Mouse (Mus musculus) cortical plate, adult 2 months (tissue): ENCODE measurements around the gene Anxa3.

ENCODE experiments used
- CTCF ChIP-seq: fragments of 200-500 bp; IDR thresholded peaks from 2 replicates; pipeline ENCODE4 v1.5.1; 2011; ENCODE audit warnings: mild to moderate bottlenecking, control low read depth, low read length; ENCODE audit not compliant: insufficient read depth; ENCODE audit errors: extremely low read depth
- POLR2A ChIP-seq: fragments of 200-500 bp; IDR thresholded peaks from 2 replicates; pipeline ENCODE4 v1.6.1; 2011; ENCODE audit warnings: mild to moderate bottlenecking, low read length, control low read depth; ENCODE audit not compliant: insufficient read depth; ENCODE audit errors: extremely low read depth

- TF ChIP-seq POLR2A (no peak), CTCF (no peak)
Measured at GRCm38 (mm10) chr5:96881118-96881517, 88.0 kb downstream of the Anxa3 start.
